Mouse (Mus musculus) G1E (cell line): ENCODE data around the gene Agap1.

Experiments used
- CTCF ChIP-seq: IDR thresholded peaks from 2 replicates; pipeline ENCODE4 v1.5.1; 2012; ENCODE audit warnings: low read depth, low read length, inconsistent platforms, mixed read lengths
- GATA1 ChIP-seq: IDR thresholded peaks from 2 replicates; pipeline ENCODE4 v1.6.1; 2012; ENCODE audit warnings: borderline replicate concordance, low read length, inconsistent platforms, mixed read lengths

GRCm38 (mm10) chr1:89471891-89472290 is 17.3 kb downstream of the Agap1 start:
- TF ChIP-seq CTCF, result no peak
- TF ChIP-seq GATA1, result no peak
